Mouse (Mus musculus) retina, adult 2 months (tissue): Measurements from ENCODE around the gene Clip2.

Experiments
- DNase-seq: peaks from one replicate; pipeline ENCODE4 v3.0.0-alpha.2; 2012; ENCODE audit warnings: low read depth, low spot score

Clip2 gene

DNA sequence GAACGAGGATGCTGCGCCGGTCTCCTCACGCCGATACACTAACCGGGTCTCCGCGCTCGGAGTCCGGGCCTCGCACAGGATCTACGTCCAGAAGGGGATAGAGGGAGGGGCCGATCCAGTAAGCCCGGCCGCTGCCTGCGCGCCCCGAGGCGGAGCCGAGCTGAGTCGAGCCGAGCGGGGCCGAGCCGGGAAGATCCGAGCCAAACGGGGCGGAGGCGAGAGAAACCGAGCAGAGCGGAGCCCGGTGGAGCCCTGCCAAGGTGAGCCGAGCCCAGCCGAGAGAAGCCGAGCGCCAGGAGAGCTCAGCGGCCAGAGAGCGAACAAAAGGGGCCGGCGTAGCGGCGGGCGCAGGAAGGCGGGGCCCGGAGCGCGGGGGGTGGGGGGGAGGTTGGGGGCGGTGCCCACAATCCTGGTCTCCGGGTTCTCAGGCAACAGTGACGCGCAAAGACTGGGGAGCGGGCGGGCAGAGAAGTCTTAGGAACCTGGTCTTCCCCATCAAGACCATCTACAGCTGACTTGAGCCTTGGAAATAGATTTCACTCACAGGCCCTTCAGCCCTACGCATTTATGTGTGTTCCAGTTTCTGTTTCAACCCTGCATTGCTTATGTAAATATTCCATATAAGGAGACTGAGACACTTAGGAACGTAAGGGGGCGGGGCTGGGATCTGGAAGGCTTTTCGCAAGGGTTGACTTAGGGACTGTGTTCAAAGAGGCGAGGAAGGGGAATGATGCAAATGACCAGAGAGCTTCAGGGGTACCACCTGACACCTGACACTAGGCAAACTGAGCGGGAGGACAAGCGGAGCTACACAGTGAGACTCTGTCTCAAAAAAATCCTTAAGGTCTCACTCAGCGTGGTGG lies at the start of gene Clip2:
Gene Clip2, minus strand, starts transcription at position 325 of the 863 bp plus-strand sequence.
- peak; percentile 76 for DNase-seq

DNA sequence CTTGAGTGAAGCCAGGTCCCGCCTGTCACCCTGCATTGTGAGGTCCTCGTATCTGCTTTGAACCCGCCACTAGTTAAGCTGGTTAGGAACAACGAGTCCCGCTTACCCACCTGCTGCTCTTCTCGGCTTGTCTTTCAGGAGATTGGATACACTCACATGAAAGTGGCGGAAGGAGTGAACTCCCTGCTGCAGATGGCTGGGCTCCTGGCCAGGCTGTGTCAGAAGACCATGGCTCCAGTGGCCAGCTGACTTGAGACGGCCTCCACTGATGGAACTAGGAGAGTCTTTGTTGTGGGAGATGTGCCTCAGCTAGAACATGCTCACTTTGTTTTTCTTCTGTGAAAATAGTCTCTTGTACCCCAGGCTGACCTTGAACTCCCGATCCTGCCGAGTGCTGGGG lies 45.5 kb upstream of the Clip2 start:
- DNase-seq, result no peak

DNA sequence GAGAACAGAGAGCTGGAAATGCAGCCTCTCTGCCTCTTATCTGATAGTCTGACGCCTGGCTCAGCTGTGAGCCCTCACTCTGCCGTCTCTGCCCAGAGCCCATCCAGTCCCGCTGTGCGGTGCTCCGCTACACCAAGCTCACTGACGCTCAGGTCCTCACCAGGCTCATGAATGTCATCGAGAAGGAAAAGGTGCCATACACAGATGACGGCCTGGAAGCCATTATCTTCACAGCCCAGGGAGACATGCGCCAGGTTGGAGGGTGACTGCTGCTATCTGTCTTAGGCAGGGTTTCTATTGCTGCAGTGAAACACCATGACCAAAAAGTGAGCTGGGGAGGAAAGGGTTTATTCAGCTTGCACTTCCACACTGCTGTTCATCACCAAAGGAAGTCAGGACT lies 40.9 kb upstream of the Clip2 start:
- DNase-seq, result no peak

DNA sequence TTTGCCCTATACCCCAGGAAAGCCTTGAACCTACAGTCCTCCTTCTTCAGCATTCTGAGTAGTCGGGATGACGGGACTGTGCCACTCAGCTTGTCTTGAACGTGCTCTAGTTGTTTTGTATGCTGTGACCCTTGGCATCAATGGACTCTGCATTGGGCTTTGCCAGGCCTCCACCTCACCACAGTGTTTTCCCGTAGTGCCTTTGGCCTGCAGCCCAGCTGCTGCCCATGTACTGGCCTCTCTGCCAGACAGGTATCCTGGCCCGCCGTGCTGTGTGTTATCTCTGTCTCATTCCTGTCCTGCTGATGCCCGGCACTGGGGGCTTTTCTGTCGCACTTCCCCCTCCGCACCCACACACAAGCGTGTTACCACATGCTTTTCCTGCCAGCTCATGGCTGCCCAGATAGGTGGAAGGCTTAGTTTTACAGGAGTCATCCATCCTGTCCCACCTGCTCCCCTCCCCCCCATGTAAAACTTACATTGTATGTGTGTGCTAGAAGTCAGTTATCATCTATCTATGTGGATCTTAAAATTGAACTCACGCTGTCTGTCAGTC lies 39.9 kb upstream of the Clip2 start:
- no peak for DNase-seq

DNA sequence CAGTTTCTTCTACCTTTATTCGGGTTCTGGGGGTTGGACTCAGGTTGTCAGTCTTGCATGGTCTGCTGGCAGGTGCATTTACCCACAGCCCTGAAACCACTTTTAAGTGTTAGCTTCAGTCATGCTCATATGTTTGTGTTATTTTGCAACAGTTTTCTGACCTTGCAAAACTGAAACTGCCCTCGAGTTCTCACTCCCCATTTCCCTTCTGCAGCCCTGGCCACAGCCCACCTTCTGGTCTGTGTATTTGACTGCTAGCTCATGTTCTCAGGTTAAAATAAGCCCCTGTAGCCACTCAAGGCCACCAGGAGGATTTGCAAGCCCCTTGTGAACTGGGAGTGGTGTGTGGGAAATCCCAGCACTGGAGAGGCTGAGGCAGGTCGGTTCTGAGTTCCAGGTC lies 37.7 kb upstream of the Clip2 start:
- DNase-seq, result no peak

DNA sequence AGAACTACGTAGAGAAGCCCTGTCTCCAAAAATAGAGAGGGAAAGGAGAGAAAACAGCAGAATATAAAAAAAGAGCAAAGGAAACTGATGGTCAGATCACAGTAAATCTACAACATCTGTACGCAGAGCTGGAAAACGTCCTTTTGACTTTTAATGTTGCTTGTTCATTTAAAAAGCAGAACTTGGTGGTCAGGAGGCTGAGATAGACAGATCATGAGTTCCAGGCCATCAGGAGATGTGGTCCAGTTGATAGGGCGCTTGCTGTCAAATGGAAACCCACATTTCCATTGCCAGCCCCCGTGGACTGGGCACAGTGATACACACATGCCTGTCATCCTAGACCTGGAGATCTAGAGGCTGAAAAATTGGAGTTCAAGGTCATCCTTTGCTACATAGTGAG lies 32.6 kb upstream of the Clip2 start:
- no peak for DNase-seq

- no peak for DNase-seq
These were observed 31.6 kb upstream of the Clip2 start for GRCm38 (mm10) chr5:134583884-134584213.

DNA sequence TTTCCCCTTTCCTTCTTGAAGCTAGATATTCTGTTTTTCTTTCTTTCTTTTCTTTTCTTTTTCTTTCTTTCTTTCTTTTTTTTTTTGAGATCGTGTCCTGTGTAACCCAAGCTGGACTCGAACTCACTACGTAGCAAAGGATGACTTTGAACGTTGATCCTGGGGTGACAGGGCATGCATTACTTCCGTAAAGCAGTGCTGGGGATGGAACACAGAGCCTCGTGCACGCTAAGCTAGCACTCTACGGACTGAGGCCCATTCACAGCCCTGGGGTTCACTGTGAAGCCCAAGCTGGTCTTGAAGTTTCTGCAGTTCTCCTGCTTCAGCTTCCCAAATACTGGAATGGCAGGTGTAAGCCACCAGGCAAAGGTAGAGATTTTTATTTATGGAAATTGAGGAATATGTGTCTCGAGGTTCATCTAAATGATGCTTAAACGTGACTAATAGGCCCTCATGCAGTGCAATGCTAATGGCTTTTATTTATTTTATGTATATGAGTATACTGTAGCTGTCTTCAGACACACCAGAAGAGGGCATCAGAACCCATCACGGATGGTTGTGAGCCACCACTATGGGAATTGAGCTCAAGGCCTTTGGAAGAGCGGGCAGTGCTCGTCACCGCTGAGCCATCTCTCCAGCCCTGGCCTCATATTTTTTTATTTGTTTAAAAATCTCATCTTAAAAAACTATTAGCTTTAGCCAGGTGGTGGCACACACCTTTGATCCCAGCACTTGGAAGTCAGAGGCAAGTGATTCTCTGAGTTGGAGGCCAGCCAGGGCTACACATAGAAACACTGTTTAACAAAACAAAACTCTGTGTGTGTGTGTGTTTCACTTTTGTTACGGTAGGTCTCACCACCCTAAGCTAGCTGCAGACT lies 31.0 kb upstream of the Clip2 start:
- no peak for DNase-seq

DNA sequence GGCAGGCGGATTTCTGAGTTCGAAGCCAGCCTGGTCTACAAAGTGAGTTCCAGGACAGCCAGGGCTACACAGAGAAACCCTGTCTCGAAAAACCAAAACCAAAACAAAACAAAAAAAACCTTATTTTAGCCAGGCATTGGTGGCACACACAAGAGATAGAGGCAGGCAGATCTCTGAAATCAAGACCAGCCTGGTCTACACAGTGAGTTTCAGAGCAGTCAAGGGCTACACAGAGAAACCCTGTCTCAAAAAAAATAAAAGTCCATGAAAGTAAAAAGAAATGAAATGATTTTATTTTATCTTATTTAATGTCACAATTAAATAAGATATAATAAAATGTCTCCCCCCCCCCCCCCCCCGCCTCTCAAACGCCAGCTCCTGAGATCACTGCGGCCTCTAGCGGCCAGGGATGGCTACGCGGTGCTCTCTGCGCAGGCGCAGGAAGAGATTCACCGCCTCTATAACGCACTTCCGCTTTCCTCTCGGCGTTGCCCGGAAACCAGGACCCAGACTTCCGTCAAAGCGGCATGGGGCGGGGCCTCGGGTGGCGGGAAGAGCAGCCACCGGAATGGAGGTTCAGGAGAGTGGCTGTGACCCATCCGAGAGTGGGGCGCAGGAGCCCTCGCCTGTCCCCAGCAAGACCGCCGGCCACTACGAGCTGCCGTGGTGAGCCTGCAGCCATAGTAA lies 30.1 kb upstream of the Clip2 start:
- peak; percentile 95 for DNase-seq

- DNase-seq, result no peak
These were observed 28.9 kb upstream of the Clip2 start, which contains the start of gene Rfc2 for GRCm38 (mm10) chr5:134581146-134581545. Gene Rfc2 (plus strand): TSS chr5:134581366.

GRCm38 (mm10) chr5:134579135-134579534 lies 26.9 kb upstream of the Clip2 start:
- DNase-seq, result no peak

GRCm38 (mm10) chr5:134577534-134577933 lies 25.3 kb upstream of the Clip2 start:
- DNase-seq, result no peak

DNA sequence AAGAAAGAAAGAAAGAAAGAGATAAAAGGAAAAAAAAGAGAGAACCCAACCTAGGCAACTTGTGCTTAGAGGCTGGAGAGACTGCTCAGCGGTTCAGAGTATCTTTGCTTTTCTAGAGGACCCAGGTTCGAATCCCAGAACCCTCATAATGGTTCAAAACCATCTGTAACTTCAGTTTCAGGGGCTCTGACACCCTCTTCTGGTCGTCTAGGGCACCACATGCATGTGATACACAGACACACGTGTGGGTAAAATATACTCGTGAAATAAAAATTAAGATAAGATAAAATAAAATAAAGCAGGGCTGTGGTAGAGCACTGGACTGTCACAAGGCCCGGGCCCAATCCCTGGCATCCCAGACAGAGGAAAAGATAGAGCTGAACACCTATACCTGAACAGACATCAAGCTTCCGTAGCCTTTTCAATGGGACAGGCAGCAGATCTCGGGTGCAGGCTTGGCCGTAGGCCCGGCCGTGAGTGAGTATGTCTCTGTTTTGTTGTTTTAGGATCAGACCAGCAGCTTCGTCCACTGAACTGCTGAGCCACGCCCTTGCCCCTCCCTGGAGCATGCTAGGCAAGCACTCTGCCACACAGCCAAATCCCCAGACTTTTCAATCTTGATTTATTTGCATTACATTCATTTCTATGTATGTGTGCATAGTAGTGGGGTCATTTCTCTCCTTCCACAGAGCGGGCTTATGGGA lies 24.4 kb upstream of the Clip2 start:
- no peak for DNase-seq

DNA sequence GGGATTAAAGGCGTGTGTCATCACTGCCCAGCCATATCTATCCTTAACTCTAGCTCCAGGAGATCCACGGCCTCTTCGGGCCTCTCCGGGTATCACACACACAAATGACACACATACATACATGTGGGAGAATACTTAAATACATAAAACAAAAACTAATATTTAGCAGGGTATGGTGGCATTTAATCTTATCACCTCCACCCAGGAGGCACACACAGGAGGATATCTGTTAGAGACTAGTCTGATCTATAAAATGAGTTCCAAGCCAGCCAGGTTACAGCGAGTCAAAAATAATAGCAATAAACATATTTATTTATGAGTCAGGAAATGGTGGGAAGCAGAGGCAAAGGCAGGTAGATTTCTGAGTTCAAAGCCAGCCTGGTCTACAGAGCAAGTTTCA lies 23.6 kb upstream of the Clip2 start:
- no peak for DNase-seq

GRCm38 (mm10) chr5:134572508-134573214 lies 20.4 kb upstream of the Clip2 start:
- no peak for DNase-seq

DNA sequence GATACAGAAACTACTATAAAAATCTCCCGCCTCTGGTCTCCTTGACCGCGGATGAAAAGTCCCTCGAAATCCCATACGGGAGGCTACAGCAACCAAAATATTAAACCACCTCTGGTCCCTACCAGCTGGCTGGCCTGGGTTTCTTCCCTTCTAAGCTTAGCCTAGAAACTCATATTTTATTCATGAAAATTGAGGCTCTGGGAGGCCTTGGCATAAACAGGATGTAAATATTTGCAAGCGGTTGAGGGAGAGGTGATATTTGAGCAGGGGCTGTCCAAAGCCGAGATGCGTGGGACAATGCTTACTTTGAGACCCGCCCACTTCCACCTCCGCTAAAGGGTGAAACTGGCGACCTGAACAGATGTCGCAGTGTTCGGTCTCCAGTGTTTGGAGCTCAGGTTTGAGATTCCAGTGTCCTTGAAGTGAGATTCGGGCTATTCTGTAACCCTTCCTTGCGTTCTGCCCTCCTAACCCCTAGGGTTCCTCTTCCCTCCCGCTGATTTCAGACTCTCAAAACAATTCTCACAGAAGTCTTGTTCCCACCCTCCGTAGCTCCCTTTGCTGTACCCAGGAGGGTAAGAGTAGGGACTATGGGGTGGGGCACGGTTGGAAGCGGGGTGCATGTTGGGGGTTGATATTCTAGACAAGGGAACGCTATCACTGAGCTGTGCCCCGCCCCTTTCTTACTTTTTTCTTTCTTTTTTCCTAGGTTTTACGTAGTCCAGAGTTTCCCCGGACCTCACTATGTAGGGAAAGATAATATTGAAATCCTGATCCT lies 19.7 kb upstream of the Clip2 start:
- peak; percentile 46 for DNase-seq

DNA sequence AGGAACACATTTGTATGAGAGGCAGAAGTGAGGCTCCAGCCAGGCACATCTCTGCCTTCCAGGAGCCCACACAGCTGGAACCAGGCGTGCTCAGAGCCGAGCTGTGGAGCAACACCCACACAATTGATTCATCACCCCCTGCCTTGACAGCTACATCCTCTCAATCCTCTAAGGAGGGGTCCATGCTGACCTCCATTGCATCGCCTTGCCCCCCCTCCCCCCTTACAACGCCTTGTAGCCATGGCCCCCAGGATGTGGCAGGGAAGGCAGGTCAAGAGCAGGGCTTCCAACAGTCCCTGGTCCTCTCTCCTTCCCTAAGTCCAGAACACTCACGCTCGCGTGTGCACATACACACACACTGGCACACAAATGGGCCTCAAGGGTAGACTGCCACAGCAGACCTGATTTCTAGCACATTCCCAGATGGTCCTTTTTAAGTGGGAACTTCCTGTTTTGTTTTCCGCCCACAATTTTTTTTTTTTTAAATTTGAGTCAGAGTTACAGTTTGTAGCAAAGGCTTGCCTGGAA lies 16.8 kb upstream of the Clip2 start:
- no peak for DNase-seq

DNA sequence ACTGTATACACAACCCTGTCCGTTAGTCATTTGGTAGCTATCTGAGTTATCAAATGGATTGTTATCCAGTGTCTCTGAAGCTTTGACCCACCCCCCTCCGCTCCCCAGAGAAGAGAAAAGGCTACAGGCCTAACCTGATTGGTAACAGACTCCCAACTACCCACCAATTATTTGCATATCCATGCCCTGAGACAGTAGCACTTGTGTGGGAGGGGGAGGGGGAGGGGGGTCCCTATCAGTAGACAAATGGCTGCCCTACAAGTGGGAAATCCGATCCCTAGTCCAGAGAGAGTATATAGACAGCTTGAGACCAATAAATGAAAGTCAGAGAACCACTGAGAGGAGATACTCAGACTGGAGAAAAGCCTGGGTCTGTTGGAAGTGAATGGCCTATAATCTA lies 15.8 kb upstream of the Clip2 start:
- DNase-seq, result no peak

DNA sequence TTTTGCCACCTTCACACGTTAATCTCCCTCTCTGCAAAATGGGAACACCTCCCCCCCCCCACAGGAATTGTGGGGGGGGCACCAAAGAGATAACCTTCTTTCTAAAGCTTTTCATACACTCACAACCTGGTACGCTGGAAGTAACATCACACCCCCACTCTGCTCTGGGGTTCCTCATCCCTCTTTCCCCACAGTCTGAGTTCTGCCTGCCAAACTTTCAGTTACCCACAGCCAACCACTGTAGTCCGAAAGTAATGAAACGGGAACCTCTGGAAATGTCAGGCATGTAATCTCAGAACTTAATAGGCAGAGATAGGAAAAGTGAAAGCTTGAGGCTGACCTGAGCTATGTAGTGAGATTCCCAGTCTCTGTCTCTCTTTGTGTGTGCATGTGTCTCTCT lies 15.2 kb upstream of the Clip2 start:
- DNase-seq, result no peak

- DNase-seq, result no peak
These were observed 13.5 kb upstream of the Clip2 start for GRCm38 (mm10) chr5:134565696-134566095.
